Mouse (Mus musculus) MEL (cell line): ENCODE results near the gene Tubb2b. TPM values are rescaled to one million over a fixed set of nuclear protein-coding genes. Genes with fewer than 3 reads are reported as not detected.

Source experiments
- DNase-seq: peaks from one replicate; pipeline ENCODE4 v3.0.0; 2011; ENCODE audit warnings: low read depth, low spot score
- H3K27ac ChIP-seq: 2 replicates; pipeline ENCODE4 v1.5.1; 2012; ENCODE audit warnings: low read depth, mild to moderate bottlenecking, control low read depth, low read length, moderate library complexity; ENCODE audit not compliant: control insufficient read depth
- H3K27me3 ChIP-seq, 2 experiments: fragments of 150-350 bp in 1 of 2; sonication (generic) in 1 of 2; 2 replicates each; pipeline ENCODE4 v1.6.1; 2012; ENCODE audit warnings: low read length in 2 of 2, mild to moderate bottlenecking in 2 of 2, improper control_type of control experiment in 1 of 2, moderate library complexity in 1 of 2; ENCODE audit not compliant: insufficient read depth in 2 of 2, control insufficient read depth in 1 of 2
- H3K36me3 ChIP-seq, 2 experiments: 2 replicates each; pipeline ENCODE4 v1.6.1; 2012 to 2014; ENCODE audit warnings: low read length in 2 of 2, improper control_type of control experiment in 1 of 2, inconsistent platforms in 1 of 2, mild to moderate bottlenecking in 1 of 2; ENCODE audit not compliant: insufficient read depth in 2 of 2, control insufficient read depth in 1 of 2
- H3K4me1 ChIP-seq, 2 experiments: fragments of 150-350 bp in 1 of 2; sonication (generic) in 1 of 2; 2 replicates each; pipeline ENCODE4 v1.6.1; 2012; ENCODE audit warnings: low read length in 2 of 2, improper control_type of control experiment in 1 of 2, mild to moderate bottlenecking in 1 of 2; ENCODE audit not compliant: insufficient read depth in 2 of 2, control insufficient read depth in 1 of 2
- H3K4me3 ChIP-seq, 2 experiments: fragments of 150-350 bp in 1 of 2; sonication (generic) in 1 of 2; 2 replicates each; pipeline ENCODE4 v1.5.1; 2012; ENCODE audit warnings: low read depth in 2 of 2, low read length in 2 of 2, mild to moderate bottlenecking in 2 of 2, moderate library complexity in 2 of 2, control low read depth in 1 of 2, improper control_type of control experiment in 1 of 2; ENCODE audit not compliant: control insufficient read depth in 1 of 2, insufficient read depth in 1 of 2
- H3K79me2 ChIP-seq: 2 replicates; pipeline ENCODE4 v1.6.1; 2012; ENCODE audit warnings: mild to moderate bottlenecking, low read length, moderate library complexity; ENCODE audit not compliant: control insufficient read depth, poor library complexity, insufficient read depth
- H3K9ac ChIP-seq: 2 replicates; pipeline ENCODE4 v1.6.1; 2012; ENCODE audit warnings: low read depth, mild to moderate bottlenecking, control low read depth, low read length, moderate library complexity; ENCODE audit not compliant: control insufficient read depth, poor library complexity, severe bottlenecking
- H3K9me3 ChIP-seq: fragments of 150-350 bp; sonication (generic); replicated peaks from 2 replicates; pipeline ENCODE4 v1.6.1; 2012; ENCODE audit warnings: mild to moderate bottlenecking, low read length, improper control_type of control experiment, moderate library complexity; ENCODE audit not compliant: insufficient read depth
- BHLHE40 ChIP-seq: IDR thresholded peaks from 2 replicates; pipeline ENCODE4 v1.6.1; 2012; ENCODE audit warnings: low read depth, mild to moderate bottlenecking, inconsistent platforms, low read length, improper control_type of control experiment, borderline replicate concordance
- CHD1 ChIP-seq: IDR thresholded peaks from 2 replicates; pipeline ENCODE4 v1.6.1; 2012; ENCODE audit warnings: low read depth, mild to moderate bottlenecking, inconsistent platforms, low read length, improper control_type of control experiment
- CHD2 ChIP-seq: IDR thresholded peaks from 2 replicates; pipeline ENCODE4 v1.6.1; 2011; ENCODE audit warnings: low read length, improper control_type of control experiment
- ELF1 ChIP-seq: IDR thresholded peaks from 2 replicates; pipeline ENCODE4 v1.6.1; 2014; ENCODE audit warnings: low read depth, mild to moderate bottlenecking, inconsistent platforms, low read length, improper control_type of control experiment, moderate library complexity
- EP300 ChIP-seq, 2 experiments: IDR thresholded peaks; 2 replicates each; pipeline ENCODE4 v1.6.1; 2011; ENCODE audit warnings: improper control_type of control experiment in 2 of 2, low read length in 2 of 2, low read depth in 1 of 2, mild to moderate bottlenecking in 1 of 2
- ETS1 ChIP-seq: IDR thresholded peaks from 2 replicates; pipeline ENCODE4 v1.6.1; 2012; ENCODE audit warnings: low read depth, mild to moderate bottlenecking, inconsistent platforms, low read length, improper control_type of control experiment, moderate library complexity
- GATA1 ChIP-seq: IDR thresholded peaks from 2 replicates; pipeline ENCODE4 v1.6.1; 2011; ENCODE audit warnings: low read depth, low read length, improper control_type of control experiment
- HCFC1 ChIP-seq: IDR thresholded peaks from 2 replicates; pipeline ENCODE4 v1.6.1; 2012; ENCODE audit warnings: low read depth, mild to moderate bottlenecking, inconsistent platforms, low read length, improper control_type of control experiment, moderate library complexity
- JUND ChIP-seq: IDR thresholded peaks from 2 replicates; pipeline ENCODE4 v1.6.1; 2011; ENCODE audit warnings: low read depth, mild to moderate bottlenecking, improper control_type of control experiment, low read length
- MAX ChIP-seq: IDR thresholded peaks from 2 replicates; pipeline ENCODE4 v1.6.1; 2011; ENCODE audit warnings: low read length, improper control_type of control experiment
- MAZ ChIP-seq: IDR thresholded peaks from 2 replicates; pipeline ENCODE4 v1.6.1; 2012; ENCODE audit warnings: low read depth, mild to moderate bottlenecking, inconsistent platforms, low read length, improper control_type of control experiment
- MEF2A ChIP-seq: IDR thresholded peaks from 2 replicates; pipeline ENCODE4 v1.6.1; 2014; ENCODE audit warnings: low read depth, mild to moderate bottlenecking, inconsistent platforms, low read length, improper control_type of control experiment; ENCODE audit not compliant: poor library complexity, insufficient replicate concordance, severe bottlenecking; ENCODE audit errors: extremely low read depth
- MXI1 ChIP-seq: IDR thresholded peaks from 2 replicates; pipeline ENCODE4 v1.6.1; 2011; ENCODE audit warnings: mild to moderate bottlenecking, low read depth, low read length, improper control_type of control experiment
- POLR2AphosphoS5 ChIP-seq: IDR thresholded peaks from 2 replicates; pipeline ENCODE4 v1.6.1; 2012; ENCODE audit warnings: low read depth, borderline replicate concordance, mild to moderate bottlenecking, inconsistent platforms, low read length, moderate library complexity, mixed read lengths
- RCOR1 ChIP-seq: IDR thresholded peaks from 2 replicates; pipeline ENCODE4 v1.6.1; 2012; ENCODE audit warnings: low read depth, mild to moderate bottlenecking, inconsistent platforms, low read length, improper control_type of control experiment
- SIN3A ChIP-seq: IDR thresholded peaks from 2 replicates; pipeline ENCODE4 v1.6.1; 2012; ENCODE audit warnings: low read length, improper control_type of control experiment, inconsistent platforms
- TAL1 ChIP-seq: IDR thresholded peaks from 2 replicates; pipeline ENCODE4 v1.6.1; 2012; ENCODE audit warnings: mild to moderate bottlenecking, inconsistent platforms, low read length, moderate library complexity, mixed read lengths
- TBP ChIP-seq: IDR thresholded peaks from 2 replicates; pipeline ENCODE4 v1.8.0; 2011; ENCODE audit warnings: low read depth, low read length, improper control_type of control experiment
- TCF12 ChIP-seq: IDR thresholded peaks from 2 replicates; pipeline ENCODE4 v1.6.1; 2014; ENCODE audit warnings: low read depth, mild to moderate bottlenecking, inconsistent platforms, low read length, improper control_type of control experiment, moderate library complexity
- UBTF ChIP-seq: IDR thresholded peaks from 2 replicates; pipeline ENCODE4 v1.6.1; 2012; ENCODE audit warnings: low read depth, mild to moderate bottlenecking, inconsistent platforms, low read length, improper control_type of control experiment, moderate library complexity, borderline replicate concordance; ENCODE audit not compliant: insufficient read depth
- ZKSCAN1 ChIP-seq: IDR thresholded peaks from 2 replicates; pipeline ENCODE4 v1.6.1; 2012; ENCODE audit warnings: low read depth, mild to moderate bottlenecking, inconsistent platforms, low read length, improper control_type of control experiment, moderate library complexity
- polyA plus RNA-seq, 2 experiments: library from polyadenylated mRNA; stranded (reverse) in 1 of 2; unstranded in 1 of 2; fragments of >175 nt in 1 of 2; fragments of >200 nt in 1 of 2; gene quantifications; 2 replicates each; pipeline versions ENCODE4 v1.2.1 to v1.2.4; 2012; ENCODE audit warnings: low replicate concordance in 2 of 2, low read depth in 1 of 2; ENCODE audit not compliant: insufficient read length in 2 of 2, insufficient read depth in 1 of 2, missing spikeins in 1 of 2
- total RNA-seq: library from RNA; depleted of rRNA; stranded (reverse); fragments of 300-350 nt; gene quantifications from 2 replicates; pipeline ENCODE4 v1.2.3, GENCODE M21; 2012

The Tubb2b gene
- total and polyA plus RNA-seq, 3 experiments = 1.4 to 10.6 TPM; not detected in 1

GRCm38 (mm10) chr13:34095542-34096435 is 34.5 kb downstream of the Tubb2b start:
- no peaks in the 10 kb centered on the region for H3K27me3 ChIP-seq
- no peak overlapping the region for H3K27ac ChIP-seq
- TF ChIP-seq MXI1 = no peak
- TF ChIP-seq BHLHE40 = no peak
- no peak for TF ChIP-seq JUND
- no peak for TF ChIP-seq POLR2AphosphoS5
- TF ChIP-seq CHD2 = no peak
- TF ChIP-seq CHD1 = no peak
- TF ChIP-seq GATA1 = peak; percentile 54
- no peak for TF ChIP-seq RCOR1
- TF ChIP-seq MAZ = no peak
- no peak for TF ChIP-seq ZKSCAN1
- no peak for TF ChIP-seq TAL1
- peak; percentile 50 to 60; a peak in 3 of 4 replicates for TF ChIP-seq EP300 (IDR thresholded peaks at IDR 0.05; ENCODE audit: low read depth in 1 of 2, low read length in 2 of 2)
- no peak for TF ChIP-seq HCFC1
- TF ChIP-seq MAX = no peak
- TF ChIP-seq SIN3A = 0 out of 2 replicates have a peak, but pooled peaks have one; percentile 17
- no peak for TF ChIP-seq UBTF
- TF ChIP-seq TBP = no peak
- no peak for TF ChIP-seq ELF1
- no peak for TF ChIP-seq MEF2A
- TF ChIP-seq TCF12 = peak; percentile 43; the same call in 1 of the 2 replicates
- TF ChIP-seq ETS1 = peak; percentile 67
- peak; percentile 34 for DNase-seq
- no peaks in the 10 kb centered on the region for H3K9me3 ChIP-seq
- no peak overlapping the region for H3K4me3 ChIP-seq
- H3K36me3 ChIP-seq = peaks cover 0 to 23% of the 10 kb centered on the region in 2 experiments; a peak in 2 of 4 replicates
- no peak overlapping the region for H3K9ac ChIP-seq
- H3K4me1 ChIP-seq = peaks cover 10 to 15% of the 10 kb centered on the region in 2 experiments
- no peaks in the 10 kb centered on the region for H3K79me2 ChIP-seq
